Mouse (Mus musculus) frontal cortex, postnatal 10 days (tissue): ENCODE data around the gene Olfr251.
"Not testable (repeated sequence)": the region's sequence is repeated elsewhere in the genome, so short reads cannot be mapped to it uniquely, and the experiment has no call there.

Experiments used
- DNase-seq, 2 experiments: peaks; one replicate each; pipeline ENCODE4 v3.0.0; 2022; ENCODE audit warnings: low spot score in 2 of 2, mixed read lengths in 1 of 2

Gene Olfr251

GRCm38 (mm10) chr9:38376786-38377185 lies at the start of gene Olfr251:
Gene Olfr251, plus strand, starts transcription at chr9:38377086.
- no peak for DNase-seq

- DNase-seq, result no peak
These were observed 48.1 kb upstream of the Olfr251 start, which contains the start of gene Olfr25 for GRCm38 (mm10) chr9:38328760-38329159. Gene Olfr25, plus strand, starts transcription at chr9:38329060.

GRCm38 (mm10) chr9:38348111-38348510 lies 28.8 kb upstream of the Olfr251 start, which contains the start of gene Olfr898:
Gene Olfr898, plus strand, starts transcription at chr9:38348411.
- DNase-seq, result no peak

GRCm38 (mm10) chr9:38366596-38366995 lies 10.3 kb upstream of the Olfr251 start, which contains the start of gene Olfr250:
Gene Olfr250, plus strand, starts transcription at chr9:38366896.
- DNase-seq, result no peak

- DNase-seq, result no peak
These were observed 24.5 kb downstream of the Olfr251 start, which contains the start of gene Olfr147 for GRCm38 (mm10) chr9:38401398-38401797. Gene Olfr147, plus strand, starts transcription at chr9:38401698.

- not testable (repeated sequence) for DNase-seq
These were observed 30.6 kb downstream of the Olfr251 start for GRCm38 (mm10) chr9:38407502-38407901.

- not testable (repeated sequence) for DNase-seq
These were observed 36.6 kb downstream of the Olfr251 start for GRCm38 (mm10) chr9:38413502-38413901.

- DNase-seq, result no peak
These were observed 46.9 kb downstream of the Olfr251 start for GRCm38 (mm10) chr9:38423801-38424200.

GRCm38 (mm10) chr9:38427026-38427425 lies 50.1 kb downstream of the Olfr251 start:
- DNase-seq, result no peak

- DNase-seq, result no peak
These were observed 52.3 kb downstream of the Olfr251 start, which contains the start of gene Olfr901 for GRCm38 (mm10) chr9:38429155-38429554. Gene Olfr901, plus strand, starts transcription at chr9:38429455.
